Mouse (Mus musculus) adrenal gland, postnatal 36 days (tissue): Measurements from ENCODE around the gene Cbfb. TPM values are rescaled to one million over a fixed set of nuclear protein-coding genes. Genes with fewer than 3 reads are reported as not detected.
"Not testable (repeated sequence)": the region's sequence is repeated elsewhere in the genome, so short reads cannot be mapped to it uniquely, and the experiment has no call there.

Experiments
- DNase-seq, 2 experiments: peaks; one replicate each; pipeline ENCODE4 v3.0.0; 2021; ENCODE audit warnings: mixed read lengths in 1 of 2
- long read RNA-seq, 2 experiments: library from polyadenylated mRNA; stranded (forward); transcript quantifications; one replicate each; pipeline ENCODE4 v2.0.0; 2021; ENCODE audit warnings: borderline sequencing depth in 2 of 2
- total RNA-seq, 2 experiments: library from RNA; stranded (reverse); gene quantifications; 2 replicates each; pipeline ENCODE4 v1.2.3; 2021

The Cbfb gene
- 100 to 1,000 TPM in 1 of 2 experiments, 10 to 100 TPM in 1; 74.1 to 104 TPM for total RNA-seq
- long read RNA-seq, experiment 1, transcript Cbfb-202 (6 exons, 2,891 nt) = major isoform, 43 of 95 reads
- long read RNA-seq, experiment 1, transcript Cbfb-201 (6 exons, 2,883 nt) = minor isoform, 35 of 95 reads
- long read RNA-seq, experiment 1, partial matches to known transcripts = 7 of 95 reads
- long read RNA-seq, experiment 1, other reads (novel, unspliced or antisense) = 8 of 95 reads
- long read RNA-seq, experiment 2, transcript Cbfb-202 (6 exons, 2,891 nt) = major isoform, 6 of 14 reads
- long read RNA-seq, experiment 2, transcript Cbfb-201 (6 exons, 2,883 nt) = minor isoform, 5 of 14 reads
- long read RNA-seq, experiment 2, partial matches to known transcripts = 0 of 14 reads
- long read RNA-seq, experiment 2, other reads (novel, unspliced or antisense) = 2 of 14 reads

DNA sequence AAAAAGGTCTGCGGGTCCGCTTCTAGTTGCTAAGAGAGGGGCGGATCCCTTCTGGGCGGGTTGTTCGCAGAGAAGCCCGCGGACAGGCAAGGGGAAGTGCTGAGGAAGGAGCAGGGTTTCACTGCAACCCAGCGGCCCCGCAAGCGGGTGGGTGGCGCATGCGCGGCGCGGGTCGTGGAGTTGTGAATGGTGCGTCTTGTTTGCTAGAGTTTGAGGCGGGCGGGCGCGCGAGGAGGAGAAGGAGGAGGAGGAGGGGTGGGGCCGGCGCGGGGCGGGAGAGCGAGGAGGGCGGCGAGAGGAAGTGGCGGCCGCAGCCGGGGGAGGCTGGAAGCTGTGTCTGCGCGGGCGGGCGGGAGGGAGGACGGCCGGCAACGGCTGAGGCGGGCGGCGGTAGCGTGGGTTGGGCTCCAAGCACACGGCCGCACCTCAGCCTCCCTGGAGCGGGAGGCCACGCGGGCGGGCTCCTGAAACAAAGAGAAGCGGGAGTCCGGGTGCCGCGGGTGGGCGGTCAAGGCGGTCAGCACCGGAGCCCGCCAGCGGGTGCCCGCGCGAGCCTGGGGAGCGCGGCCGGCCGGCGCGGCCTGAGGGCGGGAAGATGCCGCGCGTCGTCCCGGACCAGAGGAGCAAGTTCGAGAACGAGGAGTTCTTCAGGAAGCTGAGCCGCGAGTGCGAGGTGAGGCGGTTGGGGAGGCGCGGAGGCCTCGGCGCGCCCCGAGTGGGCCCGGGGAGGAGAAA is at the start of gene Cbfb:
Cbfb (plus strand) TSS at position 294 of the 735 bp plus-strand sequence.
- peak; percentile 99 for DNase-seq

DNA sequence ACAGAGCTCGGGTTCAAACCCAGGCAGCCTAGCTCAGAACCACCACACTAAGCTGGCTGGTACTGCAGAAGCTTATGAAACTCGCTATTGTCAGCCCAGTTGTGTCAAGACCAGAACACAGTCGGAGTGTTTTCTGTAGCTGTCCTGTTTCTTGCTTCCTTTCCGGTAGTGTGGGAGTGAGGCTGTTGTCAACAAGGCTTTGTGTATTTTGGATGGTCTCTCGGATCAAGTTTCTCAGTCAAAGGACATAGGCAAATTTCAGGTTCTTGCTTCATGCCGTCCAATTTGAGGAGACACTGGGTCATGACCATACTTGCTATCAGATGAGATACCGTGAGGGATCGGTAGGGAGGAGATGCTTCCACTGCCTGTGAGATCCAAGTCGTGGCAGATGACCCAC is 40.6 kb upstream of the Cbfb start:
- no peak for DNase-seq

DNA sequence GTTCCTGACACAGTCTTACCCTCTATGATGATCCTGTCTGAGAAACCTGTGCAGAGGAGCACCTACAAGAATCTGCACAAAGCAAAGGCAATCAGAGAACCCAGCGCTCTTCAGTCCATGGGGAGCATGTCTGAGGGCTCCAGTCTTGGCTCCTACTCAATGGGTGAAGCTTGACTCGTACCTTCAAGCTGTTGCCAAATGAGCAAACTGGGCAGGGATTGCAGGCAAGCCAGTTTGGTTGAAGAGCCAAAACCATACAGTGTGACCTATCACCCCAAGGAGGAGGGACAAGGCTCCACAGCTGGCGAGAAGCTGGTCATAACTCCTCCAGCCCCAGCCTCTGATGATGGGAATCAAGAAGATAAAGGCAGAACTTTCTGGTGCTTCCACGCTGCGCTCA is 39.0 kb upstream of the Cbfb start, which contains the start of gene Ces4a:
Ces4a (plus strand) TSS at position 292 of the 400 bp plus-strand sequence.
- DNase-seq = no peak

DNA sequence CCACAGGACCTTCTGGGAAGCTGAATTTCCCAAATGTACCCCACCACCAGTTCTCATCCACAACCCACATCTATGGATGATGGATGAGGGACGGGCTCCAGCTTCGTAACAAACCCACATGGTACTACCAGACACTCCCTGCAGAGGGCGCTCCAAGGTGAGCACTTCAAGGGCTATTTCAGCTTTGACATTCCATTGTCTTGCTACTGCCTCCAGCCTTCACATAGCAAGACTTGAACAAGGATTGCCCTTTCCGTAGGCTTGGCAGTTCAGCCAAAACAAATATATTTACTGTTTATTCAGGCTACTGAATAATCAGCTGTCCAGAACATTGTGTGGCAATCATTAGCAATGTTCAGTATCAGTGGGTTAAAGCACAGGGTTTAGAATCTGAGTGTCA is 32.1 kb upstream of the Cbfb start:
- DNase-seq = peak; percentile 86

DNA sequence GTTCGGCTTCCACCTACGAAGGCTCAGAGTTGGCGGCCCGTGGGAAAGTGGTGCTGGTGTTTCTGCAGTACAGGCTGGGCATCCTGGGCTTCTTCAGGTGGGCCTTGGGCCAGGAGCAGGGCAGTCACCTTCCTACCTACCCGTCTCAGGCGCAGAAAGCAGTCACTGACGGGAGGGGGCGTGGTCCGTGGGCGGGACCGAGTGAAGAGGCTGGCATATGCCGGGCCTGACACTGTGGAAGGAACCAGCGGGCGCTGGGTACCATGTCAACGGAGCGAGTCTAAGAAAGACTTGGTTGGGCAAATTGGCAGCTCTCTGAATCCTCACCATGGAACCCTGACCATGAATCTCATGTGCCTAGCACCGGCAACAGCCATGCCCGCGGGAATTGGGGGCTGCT is 28.1 kb upstream of the Cbfb start:
- peak; percentile 38 to 45 for DNase-seq

DNA sequence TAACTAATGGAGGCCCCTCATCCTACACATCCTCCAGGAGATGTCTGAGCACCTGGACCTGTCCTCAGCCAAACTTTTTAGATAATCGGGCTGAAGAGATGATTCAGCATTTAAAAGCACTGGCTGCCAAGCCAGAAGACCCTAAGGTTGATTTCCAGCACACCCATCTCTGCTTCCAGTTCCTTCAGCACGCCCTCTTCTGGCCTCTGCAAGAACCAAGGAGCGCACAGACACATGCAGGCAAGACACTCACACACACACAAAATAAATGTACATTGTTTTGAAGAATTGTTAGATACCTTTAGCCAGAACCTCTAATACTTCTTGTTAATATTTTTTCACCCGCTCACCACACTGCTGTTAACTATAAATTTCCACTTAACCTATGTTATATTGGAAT is 18.8 kb upstream of the Cbfb start:
- DNase-seq = no peak

DNA sequence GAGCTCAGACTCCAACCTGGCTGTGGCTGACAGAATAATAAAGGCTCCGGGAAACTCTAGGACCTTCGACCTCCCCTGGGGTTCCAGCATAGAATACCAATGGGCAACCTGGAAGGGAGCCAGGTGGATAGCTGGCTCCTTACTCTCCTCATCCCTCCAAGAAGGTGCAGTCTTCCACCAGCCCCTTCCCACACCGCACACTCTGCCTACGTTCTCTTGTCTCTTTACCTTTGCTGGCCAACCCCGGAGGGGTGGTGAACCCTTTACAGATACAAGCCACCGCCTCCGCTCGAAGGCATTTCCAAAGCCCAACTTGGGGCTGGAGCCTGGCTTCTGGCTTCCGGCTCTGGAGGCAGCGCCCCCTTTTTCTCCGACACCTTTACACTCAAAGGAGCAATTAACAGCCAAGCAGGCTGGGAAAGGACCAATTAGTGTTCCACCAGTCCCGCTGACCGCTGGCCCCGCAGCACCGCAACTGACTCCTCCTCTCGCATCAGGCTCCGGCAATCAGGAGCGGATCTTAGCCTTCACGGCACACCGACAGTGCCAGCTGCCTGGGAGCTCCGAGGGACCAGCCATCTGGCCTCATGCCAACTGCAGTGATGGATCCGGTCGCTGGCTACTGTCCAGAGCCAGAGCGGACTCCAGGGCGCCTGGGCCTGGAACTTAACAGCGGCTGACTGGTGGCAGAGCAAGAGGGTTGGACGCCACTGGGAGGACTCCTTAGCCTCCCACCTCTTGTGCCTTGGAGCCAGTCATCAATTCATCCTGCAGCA is 17.7 kb upstream of the Cbfb start:
- DNase-seq = peak; percentile 94 to 96

DNA sequence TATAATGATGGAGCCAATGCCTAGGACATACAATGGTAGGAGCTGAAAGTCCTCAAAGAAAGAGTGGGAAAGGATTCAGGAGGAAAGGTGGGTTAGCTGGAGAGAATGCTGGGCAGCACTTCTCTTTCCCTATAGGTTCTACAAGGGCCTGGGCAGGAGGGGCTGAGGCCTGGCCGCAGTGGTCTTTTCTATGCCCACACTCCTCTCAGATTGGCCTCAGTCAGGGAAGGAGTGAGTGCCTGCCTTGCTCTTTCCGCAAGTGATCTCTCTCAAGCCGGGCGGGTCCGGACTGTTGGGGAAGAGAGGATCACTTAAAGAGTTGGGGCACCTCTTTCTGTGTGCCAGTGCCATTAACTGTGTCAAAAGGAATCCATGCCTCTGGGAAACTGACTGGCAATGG is 16.2 kb upstream of the Cbfb start:
- no peak for DNase-seq

DNA sequence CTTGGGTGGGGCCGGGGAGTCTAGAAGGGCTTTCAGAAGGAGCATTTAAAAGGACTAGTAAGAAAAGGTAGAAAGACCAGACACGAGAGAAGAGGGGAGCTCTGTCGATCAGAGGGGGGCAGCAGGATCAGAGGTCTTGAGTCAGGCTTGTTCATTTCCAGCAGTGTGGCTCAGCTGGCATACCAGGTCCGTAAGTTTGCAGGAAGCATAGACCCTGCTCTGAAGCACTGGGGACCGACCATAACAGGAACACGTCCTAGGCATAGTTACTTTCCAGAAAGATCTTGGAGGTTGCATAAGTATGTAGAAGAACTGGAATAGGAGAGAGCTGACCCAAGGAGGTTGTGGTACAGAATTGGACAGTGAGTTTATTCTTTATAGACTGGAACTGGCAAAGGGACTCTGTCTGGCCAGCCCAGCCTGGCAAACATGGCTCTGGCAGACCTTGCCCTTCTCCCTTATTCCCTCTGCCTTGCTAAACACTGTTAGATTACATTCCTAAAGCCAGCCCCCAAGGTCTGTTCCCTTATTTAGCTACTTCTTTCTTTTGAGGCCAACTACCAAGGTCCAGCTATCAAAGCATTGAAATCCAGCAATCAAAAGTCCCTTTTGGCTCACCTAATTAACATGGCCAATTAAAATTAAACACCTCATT is 15.3 kb upstream of the Cbfb start:
- peak; percentile 46 to 65 for DNase-seq

DNA sequence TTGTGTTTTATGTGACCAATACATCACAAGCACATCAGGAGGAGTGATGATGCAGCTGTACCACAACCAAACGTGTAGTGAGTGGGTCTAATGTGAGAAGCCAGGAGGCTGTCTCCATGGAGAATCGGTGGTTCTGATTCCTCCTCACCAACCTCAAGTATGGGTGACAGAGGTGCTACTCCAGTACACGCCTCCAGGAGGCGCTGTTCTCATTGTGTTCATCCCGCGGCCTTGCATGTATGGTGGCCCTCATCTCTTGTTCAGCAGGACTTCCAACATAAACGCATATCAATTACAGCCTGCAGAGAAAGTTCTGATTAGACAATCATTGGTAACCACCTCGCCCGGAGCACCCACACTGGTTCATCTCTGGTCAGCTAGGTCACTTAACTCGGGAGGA is 12.9 kb upstream of the Cbfb start:
- DNase-seq = peak; percentile 68 to 69

DNA sequence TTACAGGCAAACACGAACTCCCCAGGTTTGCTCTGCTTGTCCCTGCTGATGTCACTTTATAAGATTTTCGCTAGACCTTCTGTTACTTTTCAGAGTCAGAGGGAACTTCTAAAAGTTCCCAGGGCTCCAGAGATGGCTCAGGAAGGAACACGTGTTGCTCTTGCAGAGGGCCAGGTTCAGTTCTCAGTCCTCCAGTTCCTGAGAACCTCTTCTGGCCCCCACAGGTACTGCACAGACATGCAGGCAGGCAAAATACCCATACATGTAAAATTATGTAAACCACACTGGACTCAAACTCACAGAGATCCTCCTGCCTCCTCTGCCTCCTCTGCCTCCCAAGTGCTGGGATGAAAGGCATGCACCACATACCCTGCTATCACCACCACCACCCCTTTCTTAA is 12.4 kb upstream of the Cbfb start:
- DNase-seq = no peak

DNA sequence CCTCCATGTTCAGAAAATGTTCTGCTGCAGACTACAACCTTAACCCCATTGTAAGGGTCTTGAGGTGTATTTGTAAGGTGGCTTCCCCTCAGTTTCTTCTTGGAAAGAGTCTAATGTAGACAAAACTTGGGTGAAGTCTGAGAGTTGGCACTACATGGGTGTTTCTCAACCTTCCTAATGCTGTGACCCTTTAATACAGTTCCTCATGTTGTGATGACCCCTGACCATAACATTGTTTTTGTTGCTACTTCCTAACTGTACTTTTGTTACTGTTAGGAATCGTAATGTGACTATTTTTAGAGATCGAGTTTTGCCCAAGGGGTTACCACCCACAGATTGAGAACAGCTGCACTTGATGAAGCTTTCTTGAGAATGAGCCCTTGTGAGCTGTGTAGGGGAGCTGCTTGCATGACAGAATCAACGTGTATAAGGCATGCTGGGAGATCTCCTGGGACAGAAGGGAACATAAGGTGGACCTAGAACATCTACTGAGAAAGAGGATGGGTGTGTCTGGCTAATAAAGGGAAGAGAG is 9.3 kb upstream of the Cbfb start:
- DNase-seq = no peak

DNA sequence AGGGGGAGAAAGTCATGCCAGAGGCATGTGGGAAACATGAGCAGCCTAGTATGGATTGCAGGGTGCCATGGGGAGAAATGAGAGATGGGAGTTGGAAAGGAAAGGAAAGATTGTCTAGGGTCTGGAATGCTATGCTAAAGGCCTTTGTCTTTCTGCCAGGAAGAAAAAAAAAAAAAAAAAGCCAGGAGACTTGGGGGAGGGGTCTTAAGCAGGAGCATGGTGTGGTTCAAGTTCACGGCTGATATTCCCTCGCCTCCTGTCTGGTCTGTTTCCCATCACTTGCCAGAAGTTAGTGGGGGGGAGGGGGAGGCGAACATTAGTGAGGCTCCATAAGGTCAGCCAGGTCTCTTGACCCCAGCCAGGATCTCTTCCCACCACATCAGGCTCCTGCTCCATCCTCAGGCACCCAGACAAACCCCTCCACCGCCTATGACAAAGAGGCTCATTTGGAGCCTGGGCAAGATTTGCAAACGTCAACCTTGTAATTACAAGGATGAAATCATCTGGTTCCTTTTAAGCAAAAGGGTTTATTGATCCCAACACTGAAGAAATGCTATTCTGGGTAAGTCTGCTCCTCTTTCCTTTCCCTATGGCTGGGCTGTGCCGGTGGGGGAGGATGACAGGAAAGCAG is 6.1 kb upstream of the Cbfb start:
- DNase-seq = peak in 1 of 2 experiments; percentile 33

DNA sequence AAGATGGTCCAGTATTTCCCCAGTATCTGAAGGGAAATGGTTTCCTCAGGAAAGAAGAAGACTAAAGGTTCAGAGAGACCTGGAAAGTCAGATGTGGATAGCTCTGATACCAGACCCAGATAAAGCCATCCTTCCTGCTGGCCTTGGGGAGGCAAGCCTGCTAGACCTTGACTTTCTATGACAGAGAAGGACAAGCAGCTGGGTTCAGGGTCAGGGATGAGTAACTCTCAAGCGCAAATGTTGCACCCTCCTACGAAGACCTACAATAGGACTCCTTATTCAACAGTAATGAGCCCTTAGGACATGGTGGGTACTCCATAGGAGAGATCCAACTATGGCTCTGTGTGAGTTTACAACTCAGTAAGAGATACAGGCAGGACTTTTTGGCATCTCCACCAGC is 5.3 kb upstream of the Cbfb start:
- DNase-seq = peak; percentile 74 to 76

DNA sequence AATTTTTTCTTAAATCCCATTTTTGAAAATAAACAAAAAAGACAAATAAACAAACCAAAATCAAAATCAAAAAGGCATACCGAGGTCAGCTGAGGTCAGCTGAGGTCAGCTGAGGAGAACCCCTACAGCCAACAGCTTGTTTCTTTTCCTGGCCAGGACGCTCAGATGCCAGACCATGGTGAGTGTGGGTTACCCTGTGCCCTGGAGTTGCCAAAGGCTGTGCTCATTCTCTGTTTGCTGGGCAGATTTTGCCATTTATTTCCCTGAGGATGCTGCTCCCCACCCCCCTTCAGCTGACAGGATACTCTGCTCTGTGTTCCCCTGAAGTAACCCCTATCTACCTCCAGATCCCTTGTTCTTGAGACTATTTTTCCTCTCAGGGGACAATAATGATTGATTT is 3.4 kb upstream of the Cbfb start:
- DNase-seq = no peak

DNA sequence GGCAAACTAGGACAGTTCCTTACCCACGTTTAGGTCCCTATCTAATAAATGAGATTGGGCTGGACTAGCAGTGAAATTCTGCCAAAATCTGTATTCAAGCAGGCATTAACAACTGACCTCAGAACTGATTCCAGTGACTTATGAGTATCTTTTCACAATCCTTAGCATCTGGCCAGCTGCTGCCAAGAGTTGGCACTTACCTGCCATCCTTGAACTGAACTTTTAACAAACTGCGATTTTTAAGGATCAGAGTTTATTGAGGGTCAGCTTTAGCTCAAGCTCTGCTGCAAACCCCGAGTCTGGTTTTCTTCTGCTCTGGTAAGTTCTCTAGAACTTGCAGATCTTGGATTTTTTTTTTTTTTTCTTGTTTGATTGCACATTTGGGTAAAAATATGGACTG is 892 bp upstream of the Cbfb start:
- peak in 1 of 2 experiments; percentile 11 for DNase-seq

DNA sequence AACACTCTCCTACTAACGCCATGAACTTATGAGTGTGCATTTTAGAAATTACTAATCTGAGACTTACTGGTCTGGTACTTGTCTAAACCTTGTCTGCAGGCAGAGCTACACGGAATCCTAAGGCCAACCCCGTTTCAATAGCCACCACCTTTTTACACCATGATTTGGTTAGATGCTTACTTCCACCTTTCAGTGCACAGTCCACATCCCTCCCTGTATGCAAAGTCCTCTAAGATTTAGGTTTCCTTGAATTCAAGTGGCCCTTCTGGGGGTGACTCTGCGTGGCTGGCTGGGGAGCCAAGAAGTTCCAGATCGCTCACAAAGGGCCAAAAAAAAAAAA is 463 bp upstream of the Cbfb start:
- DNase-seq = no peak

DNA sequence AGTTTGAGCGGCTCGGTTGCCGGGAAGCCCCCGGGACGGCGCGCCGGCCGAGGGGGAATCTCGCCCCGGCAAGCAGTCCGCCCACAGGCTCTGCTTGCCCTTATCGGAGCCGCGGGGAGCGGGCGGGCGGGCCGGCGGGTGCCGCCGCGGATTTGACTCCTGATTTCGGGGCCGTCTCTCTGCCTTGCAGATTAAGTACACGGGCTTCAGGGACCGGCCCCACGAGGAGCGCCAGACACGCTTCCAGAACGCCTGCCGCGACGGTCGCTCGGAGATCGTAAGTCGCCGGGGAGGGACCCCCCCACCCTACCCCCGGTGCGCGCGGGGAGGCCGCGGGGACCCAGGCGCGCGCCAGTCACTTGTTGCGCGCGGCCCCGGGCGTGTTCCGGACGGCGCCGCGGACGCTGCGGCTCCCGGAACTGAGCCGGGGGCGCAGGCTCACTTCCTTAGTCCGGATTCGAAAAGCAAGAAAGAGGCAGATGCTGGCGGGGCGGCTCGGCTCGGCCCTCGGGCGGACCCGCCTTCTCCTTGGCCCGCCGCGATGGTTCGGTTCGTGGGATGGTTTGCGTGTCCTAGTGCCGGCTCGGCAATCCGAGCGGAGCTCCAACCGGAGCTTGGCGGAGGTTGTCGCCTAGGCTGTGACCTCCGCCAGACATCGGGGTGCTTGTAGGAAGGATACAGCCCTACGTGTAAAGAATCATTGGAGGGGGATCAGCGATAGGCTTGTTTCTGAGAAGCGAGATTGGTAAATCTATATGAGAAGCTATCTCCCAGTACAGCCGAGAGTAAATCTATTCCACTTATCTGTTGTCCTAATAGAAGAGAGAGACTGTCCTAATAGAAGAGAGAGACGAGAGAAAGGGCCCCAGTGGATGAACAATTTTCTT is 885 bp downstream of the Cbfb start:
- peak; percentile 74 to 80 for DNase-seq

DNA sequence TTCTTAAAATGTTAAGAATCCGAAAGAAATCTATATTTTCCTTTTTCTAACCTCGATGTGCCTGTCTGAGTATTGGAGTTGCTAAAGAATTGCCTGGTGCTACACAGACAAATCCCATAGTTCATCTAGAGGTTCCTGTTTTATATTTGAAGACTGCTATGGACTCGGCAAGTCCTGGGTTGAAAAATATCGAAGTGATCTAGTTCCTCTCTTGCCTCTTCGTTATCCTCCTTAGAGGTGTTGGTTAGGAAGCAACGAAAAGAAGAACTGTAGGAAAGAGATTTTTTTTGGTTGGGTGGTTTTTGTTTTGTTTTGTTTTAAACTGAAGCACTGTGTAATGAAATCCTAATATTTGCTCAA is 1.5 kb downstream of the Cbfb start:
- DNase-seq = no peak

DNA sequence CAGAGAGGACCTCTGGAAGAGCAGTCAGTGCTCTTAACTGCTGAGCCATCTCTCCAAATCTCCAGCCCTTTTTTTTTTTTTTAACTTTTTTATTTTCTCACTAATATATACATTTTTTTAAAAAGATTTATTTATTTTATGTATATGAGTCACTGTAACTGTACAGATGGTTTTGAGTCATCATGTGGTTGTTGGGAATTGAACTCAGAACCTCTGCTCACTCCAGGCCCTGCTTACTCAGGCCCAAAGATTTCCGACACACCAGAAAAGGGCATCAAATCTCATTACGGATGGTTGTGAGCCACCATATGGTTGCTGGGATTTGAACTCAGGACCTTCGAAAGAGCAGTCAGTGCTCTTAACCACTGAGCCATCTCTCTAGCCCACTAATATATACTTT is 4.8 kb downstream of the Cbfb start:
- DNase-seq = not testable (repeated sequence)
